Mouse (Mus musculus): ENCODE measurements around the gene Iqcf4.
"Not testable (repeated sequence)": the region's sequence is repeated elsewhere in the genome, so short reads cannot be mapped to it uniquely, and the experiment has no call there.

Gene Iqcf4

DNA sequence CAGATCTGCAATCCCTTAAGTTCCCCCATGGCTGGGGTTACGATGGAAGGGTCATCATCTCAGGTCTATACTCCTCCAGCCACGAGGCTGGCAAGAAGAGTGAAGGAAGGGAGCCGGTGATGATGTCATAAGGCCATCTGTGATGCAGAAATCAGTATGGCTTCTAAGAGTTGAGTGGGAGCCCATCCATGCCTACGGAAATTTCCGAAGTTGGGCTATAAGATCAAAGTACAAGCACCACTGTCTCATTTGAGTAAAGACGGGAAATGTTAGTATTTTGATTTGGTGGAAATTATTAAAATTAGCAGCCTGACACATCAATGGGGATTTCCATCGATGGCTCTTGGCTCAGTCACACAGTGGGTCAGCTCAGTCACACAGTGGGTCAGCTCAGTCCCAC, at the start of gene Iqcf4:
Gene Iqcf4 (minus strand): TSS at position 101 of the 400 bp plus-strand sequence.
- DNase-seq (ENCODE audit: low spot score): no peak

DNA sequence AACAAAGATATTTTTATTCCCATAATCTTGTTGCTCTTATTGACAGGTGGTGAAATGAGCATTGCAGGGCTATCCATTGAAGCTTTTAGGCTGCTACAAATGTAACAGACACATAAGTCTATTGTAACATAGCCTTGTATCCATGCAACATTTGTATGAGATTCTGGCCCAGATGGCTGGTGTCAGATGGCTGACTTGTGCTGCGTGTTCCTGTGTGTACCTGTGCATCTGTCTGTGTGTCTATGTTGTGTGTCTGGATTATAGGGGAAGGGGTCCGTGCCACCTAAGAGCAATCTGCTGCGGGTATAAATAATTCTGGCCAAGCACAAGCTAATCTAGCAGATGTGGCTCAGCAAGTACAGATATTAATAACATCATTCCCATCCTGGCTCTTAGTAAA, 46.7 kb upstream of the Iqcf4 start:
- DNase-seq (ENCODE audit: low spot score): no peak

DNA sequence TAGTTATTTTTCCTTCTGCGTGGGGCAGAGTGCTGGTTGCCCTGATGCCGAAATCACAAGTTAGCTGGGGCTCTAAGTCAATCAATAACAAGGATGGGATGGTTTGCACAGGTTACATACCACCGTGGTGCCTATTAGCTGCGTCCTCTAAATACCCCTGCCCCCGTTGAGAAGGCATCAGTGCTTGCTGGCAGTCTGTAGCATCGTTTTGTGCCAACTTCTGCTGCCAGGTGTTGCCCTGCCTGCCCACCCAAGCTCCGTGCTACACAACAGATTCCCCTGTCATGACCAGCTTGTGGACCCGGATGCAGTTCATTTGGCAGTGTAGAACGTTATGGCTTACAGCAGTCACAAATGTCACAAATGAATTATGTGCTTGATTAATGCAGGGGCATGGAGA, 45.5 kb upstream of the Iqcf4 start:
- no peak for DNase-seq (ENCODE audit: low spot score)

DNA sequence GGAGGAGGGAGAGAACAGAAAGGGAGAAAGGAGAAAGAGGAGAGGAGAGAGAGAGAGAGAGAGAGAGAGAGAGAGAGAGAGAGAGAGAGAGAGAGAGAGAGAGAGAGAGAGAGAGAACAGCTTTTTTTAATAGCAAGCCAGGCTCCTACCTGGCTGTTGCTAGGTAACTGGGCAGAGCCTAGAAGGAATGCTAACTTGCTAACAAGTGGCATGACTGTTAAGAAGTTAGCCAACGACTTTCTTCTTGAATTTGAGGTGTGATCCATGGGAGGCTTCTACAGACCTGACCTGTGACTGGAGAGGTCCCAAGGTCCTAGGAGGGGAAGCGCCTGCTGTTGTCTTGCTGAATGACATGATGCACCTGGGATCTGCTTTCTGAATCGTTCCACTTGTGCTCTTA, 43.8 kb upstream of the Iqcf4 start:
- DNase-seq (ENCODE audit: low spot score): no peak

DNA sequence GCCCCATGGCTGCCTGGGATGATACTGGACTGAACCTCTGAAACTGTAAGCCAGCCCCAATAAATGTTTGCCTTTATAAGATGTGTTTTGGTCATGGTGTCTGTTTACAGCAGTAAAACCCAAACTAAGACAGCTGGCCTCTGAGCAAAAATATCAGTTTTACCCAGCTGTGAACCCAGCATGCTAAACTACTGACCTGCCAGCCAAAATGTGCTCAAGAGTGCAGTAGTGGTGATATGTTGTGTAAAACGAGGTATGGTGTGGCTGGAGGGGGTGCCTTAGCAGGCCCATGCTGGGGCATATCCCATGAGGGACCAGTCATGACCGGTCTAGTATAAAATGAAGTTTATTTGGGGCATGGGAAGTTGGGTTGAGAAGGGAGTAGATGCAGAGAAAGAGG, 43.2 kb upstream of the Iqcf4 start:
- no peak for DNase-seq (ENCODE audit: low spot score)

DNA sequence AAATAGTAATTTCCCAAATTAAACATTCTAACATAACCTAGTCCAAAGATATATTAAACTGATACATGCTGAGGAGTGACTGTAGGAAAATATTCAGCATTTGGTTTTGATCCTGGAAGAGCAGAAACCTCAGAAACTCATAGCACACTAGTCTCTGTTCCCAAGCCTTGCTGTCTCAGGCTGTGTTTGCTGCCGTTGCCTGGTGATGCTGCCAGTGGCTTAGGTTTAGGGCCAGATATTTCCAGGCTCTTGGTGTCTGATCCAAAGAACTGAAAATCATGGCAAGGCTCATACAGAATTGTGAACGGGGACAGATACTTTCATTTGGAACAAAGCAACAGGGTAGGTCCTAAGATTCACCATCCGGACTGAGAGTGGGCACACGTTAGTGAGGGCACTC, 39.9 kb upstream of the Iqcf4 start:
- no peak for DNase-seq (ENCODE audit: low spot score)

DNA sequence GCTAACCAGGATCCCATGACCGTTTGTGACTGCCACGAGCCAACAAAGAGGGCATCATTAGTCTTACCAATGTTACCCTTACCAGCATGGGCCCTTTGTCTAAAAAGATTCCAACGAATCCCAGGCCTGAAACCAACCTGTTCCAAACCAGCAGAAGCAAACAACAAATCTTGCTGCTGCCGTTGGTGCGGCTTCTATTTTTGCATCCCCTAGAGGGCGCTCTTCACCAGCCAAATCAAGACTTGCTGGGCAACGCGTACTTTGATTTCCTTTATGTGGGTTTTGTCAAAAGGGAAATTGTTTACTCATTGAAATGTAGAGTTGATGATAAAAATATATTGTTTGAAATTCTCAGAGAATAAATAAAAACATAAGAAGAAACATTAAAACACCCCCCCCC, 29.8 kb upstream of the Iqcf4 start:
- peak; percentile 5 for DNase-seq (ENCODE audit: low spot score)

DNA sequence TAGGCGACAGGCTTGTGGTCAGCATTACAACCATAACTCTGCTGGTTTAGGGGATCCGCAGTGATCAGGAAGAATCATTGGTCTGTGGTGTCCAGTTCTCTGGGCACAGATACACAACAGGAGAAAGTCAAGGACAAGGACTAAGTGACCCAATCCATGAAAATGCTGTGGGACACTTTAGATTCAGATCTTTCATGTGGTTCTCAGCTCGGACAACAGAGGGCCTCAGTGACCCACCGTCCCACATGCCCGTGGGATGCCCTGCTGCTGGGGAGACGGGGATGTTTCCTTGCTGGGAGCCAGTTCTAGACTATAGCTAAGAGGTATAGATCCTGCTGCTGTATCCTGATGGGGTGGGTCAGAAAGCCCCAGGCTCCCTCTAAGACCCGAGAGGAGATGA, 27.7 kb upstream of the Iqcf4 start:
- no peak for DNase-seq (ENCODE audit: low spot score)

DNA sequence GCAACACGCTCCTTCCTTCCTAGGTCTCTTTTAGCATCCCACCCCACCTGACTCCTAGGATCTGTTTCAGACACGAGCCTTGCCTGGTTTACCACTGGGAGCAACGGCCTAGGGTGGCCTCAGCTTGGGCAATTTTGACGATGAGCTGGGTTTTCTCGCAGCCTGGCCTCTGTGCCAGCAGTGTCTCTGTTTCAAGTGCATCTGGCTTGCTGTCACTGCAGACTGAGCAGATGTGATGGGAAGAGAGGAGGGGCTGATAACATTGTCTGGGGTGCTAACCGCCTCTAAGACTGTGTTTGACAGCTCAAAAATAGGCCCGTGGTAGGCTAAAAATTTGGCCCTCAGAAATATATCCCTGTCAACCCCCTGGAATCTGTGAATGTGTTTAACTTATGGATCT, 25.0 kb upstream of the Iqcf4 start:
- DNase-seq (ENCODE audit: low spot score): no peak

DNA sequence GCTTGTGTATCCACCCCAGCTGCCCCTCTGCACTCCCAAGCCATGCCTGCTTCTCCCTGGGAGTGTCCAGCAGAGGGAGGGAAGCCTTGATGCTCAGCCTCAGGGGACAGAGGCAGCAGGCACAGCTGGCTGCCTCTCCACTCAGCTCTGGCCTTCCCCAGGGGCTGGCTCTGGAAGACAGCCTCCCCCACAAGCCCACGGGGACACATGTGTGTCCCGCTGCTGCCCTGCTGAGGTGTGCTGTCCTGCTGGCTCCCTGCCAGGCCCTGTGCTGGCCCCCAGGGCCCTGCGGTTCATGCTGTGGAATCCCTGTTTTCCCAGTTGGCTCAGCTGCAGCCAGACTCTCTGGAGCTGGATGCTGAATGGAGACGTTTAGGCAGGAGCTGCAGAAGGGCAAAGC, 24.6 kb upstream of the Iqcf4 start:
- DNase-seq (ENCODE audit: low spot score): not testable (repeated sequence)

DNA sequence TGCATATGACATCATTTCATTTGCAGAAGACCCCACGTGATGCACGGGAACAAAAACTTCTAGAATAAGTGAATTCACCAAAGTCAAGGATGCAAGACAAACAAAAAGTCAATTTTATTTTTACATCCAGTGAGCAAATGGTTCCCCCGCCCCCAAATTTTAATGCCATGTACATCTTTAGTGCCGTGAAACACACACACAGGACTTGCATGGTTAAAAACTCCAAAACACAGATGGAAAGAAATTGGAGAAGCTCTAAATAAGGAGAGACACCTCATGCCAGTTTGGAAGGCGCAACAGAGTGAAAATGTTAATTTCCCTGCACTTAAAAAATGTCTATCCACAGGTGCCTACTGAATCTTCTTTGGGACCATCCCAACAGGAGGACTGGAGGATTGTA, 21.4 kb upstream of the Iqcf4 start:
- DNase-seq (ENCODE audit: low spot score): no peak

DNA sequence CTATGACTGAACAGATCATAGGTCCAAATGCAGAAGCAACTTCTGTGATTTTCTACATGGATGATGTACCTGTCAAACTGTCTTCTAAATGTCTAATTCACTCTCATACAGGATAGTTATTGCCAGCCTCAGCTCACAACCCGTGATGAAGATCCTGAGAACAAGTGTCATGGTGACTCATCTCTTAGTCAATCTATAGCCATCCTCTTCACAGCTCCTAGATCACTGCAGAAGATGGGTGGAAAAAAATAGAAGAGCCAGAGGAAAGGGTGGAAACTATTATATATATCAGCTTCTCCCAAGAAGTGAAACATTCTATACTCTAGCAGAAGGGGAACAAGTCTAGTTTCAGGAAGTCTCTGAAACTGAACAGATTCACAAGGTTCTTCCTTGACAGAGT, 11.8 kb upstream of the Iqcf4 start:
- no peak for DNase-seq (ENCODE audit: low spot score)

DNA sequence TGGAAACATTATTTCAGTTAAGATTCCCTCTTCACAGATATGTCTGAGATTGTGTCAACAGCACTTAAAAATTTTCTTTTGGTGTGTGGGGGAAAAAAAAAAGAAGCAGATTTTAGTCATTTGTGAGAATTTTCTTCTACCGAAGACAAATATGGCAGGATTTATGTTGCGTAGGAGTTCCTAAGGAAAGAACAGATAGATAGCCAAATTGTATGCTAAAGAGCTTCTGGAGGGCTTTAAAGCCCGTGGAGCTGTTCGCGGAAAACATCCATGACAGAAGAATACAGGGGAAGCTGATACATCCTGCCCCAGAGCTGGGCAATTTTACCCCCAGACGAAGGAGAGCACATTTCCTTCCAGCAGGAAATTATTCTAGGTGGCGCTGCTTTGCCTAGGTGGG, 9.2 kb upstream of the Iqcf4 start:
- DNase-seq (ENCODE audit: low spot score): no peak

DNA sequence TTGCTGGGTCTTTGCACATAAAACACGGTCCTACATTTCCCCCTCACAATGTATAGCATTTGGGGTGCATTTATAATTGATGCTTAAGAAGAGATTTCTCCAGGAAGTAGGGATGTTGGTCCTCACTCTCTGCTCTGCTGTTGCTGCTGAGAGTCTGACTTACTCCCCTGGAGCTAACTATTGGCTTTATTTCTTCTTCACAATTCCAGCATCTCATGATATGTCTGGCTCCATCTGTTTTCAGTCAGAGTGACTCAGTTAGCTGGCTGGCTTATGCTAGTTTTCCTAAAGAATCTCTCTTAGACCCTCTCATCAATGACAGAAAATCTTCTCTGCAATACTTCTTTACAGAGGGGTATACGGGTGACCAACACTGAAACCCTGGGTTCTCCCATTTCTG, 5.3 kb upstream of the Iqcf4 start:
- no peak for DNase-seq (ENCODE audit: low spot score)

DNA sequence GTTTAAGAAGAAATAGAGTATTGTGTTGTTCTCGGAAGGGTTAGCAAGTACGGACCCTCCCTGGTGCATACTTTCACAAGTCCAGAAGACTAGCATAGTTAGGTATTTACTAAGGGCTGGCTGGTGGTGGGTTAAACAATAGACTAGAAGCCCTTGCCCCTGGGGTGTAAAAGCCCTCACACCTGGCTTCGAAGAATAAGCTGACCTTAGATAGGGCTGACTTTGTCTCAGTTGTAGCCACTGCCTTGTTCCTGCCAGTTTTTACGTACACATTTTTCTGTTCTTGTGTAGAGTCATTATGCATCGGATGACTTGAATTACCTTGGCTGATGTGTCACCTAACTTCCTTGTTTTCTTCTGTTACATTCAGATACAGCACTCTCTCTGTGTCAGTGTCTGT, 2.6 kb upstream of the Iqcf4 start:
- DNase-seq (ENCODE audit: low spot score): no peak

DNA sequence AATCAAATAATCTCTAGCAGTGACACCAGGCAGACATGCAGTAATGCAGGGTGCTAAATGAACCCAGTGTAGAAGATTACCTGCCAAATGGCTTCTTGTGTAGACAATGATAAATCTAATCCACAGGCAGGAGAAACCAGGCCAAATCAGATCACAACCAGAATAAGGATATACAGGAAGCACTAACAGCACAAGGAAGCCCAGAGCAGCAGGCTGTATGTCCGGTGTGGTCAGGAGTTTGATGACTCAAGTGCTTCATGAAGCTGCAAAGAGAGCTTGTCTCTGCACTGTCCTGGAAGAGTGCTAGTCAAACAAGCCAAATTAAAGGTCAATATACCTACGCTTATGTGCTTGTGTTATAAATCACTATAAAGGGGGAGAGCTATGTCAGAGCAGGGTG, 1.4 kb upstream of the Iqcf4 start:
- DNase-seq (ENCODE audit: low spot score): no peak

DNA sequence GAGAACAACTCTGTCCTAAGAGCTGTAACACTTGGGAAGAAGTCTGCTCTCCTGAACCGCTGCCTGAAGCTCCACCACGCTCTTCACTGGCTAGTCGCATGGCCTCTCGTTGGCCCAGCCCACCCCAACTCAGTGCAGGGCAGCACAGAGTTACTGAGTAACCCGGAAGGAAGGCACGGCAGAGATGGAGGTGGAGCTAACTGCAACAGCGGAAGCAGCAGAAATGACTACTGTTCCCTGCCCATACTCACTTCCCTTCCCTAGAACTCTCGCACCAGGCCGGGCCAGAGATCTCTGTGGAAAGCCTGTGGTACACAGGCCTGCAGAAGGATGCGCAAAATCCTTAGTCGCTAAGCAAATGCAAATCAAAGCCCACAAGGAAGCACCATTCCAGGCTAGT, 4.4 kb downstream of the Iqcf4 start:
- no peak for DNase-seq (ENCODE audit: low spot score)

DNA sequence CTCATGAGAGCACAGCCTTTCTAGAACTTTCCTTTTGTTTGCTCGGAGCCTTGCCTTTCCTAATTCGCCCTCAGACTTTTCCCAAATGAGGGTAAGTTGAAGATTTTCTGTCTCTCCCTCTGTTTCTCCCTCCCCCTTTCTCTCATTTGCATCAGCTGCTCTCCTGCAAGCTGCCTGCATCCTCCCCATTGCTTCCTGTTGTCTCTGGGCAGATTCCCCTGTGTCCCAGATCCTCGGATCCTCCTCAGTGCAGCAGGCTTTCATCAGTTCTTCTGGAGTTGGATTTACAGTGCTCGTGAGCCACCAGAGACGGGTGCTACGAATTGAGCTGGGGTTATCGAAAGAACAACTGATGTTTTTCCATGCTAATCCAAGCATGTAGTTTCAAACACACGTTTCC, 6.8 kb downstream of the Iqcf4 start:
- DNase-seq (ENCODE audit: low spot score): no peak

DNA sequence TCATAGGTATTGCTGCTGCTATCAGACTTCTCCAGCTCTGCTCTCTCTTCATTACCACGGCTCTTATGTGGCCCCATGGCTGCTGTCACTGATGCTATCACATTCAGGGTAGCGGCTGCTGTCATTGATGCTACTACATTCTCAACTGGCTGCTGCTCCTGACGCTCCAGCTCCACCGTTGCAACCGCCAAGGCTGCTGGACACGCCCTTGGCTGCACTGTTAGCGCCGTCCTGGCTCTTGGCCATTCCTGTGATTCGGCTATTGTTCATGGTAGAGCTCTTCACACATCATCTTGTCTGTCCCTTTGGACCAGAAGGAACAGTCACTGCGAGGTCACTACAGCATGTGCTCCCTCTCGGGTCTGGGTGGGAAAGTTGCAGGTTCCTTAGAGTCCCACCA, 8.5 kb downstream of the Iqcf4 start:
- DNase-seq (ENCODE audit: low spot score): no peak

DNA sequence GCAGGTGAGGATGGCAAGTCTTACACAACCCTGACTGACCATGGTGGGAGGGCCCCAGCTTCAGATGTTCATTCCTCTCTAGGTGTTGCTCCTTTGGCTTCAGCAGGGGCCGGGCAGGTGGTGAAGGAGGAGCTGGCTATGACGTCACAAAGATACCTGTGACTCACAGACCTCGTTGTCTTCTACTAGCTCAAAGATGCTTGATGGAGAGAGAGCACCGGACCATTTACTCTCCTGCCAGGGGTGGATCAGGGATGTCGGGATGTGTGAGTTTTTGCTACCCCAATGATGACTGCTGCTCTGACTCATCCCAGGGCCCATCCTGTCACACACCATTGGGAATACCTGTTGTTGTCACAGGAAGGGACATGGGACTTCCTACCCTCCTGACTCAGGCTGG, 9.3 kb downstream of the Iqcf4 start, which contains the start of gene Iqcf3:
Gene Iqcf3 (minus strand): TSS at position 101 of the 400 bp plus-strand sequence.
- no peak for DNase-seq (ENCODE audit: low spot score)

DNA sequence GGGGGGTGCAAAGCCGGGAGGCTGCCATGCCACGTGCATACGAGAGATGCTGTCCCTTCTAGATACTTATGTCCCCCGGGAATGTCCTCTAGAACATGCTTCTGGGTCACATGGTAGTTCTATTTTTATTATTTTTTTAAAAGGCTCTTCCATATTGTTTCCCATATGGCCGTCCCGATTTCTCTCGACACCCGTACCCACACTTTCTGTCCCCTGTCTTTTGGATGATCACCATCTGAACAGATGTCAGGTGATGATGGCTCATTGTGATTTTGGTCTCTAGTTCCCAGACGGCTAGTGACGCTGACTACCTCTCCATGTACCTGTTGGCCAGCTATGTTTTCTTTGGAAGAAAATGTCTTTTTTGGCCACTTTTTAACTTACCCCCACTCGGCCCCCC, 35.8 kb downstream of the Iqcf4 start:
- no peak for DNase-seq (ENCODE audit: low spot score)

DNA sequence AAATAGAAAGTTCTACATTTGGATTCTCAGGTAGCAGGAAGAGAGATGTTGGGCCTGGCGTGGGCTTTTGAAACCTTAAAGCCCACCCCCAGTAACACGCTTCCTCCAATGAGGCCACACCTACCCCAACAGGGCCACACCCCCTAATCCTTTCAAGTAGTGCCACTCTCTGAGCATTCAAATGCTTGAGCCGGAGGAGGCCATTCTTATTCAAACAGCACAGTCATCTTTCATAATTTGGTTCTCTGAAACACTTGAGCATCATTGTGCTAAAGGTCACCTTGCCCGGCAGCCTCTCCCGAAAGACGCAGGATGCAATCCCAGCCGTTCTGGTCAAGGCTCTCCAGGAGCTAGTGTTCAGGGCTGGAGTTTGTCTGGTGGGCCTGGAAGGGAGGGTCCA, 36.5 kb downstream of the Iqcf4 start:
- no peak for DNase-seq (ENCODE audit: low spot score)

DNA sequence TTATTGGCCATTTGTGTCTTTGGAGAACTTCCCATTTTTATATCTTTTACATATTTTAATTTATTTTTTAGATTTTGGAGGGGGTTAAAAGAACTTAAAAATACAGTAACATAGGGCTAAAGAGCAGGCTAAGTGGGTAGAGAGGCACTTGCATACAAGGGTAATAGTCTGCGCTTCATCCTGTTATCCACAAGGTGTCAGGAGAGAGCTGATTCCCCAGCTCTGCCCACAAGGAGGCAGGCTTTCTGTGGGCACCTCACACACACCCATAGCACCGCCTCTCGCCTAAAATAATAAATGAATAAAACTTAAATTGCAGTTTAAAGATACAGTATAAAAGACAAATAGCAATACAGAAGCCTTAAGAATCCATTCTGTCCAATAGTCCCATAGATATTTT, 39.0 kb downstream of the Iqcf4 start:
- no peak for DNase-seq (ENCODE audit: low spot score)

DNA sequence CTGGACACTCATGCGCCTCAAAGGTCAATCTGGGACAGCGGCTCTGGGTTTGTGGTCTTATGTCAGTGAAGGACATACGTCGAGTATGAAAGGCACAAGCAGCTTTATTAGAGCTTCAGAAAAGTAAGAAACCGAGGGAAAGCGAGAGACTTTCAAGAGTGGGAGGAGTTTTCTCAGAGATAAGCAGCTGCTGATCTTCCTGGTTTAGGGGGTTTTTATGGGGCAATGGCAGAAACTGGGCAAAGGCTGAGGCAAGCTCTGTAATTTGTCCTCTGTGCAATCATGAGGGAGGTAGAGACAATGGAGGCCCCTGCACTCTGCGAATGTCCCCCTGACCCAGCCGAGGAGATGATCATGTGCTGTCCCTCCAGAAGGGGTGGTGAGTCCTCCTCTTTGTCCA, 50.9 kb downstream of the Iqcf4 start:
- DNase-seq (ENCODE audit: low spot score): no peak

DNA sequence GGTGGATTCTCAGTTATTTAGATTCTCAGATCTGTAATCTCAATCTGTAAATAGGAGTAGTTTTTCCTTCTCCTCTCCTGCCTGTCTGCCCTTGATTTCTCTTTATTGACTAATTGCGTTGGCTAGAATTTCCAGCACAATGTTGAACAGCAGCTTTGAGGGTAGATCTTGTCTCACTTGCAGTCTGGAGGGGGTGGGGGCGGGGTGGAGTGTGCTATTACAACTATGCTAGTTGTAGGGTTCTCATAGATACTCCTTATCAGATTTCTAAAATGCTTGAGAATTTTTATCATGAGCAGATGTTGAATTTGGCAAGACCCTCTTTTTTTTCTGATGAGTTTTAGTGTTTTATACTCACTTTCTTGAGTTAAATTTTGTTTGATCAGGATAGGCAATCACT, 51.4 kb downstream of the Iqcf4 start:
- DNase-seq (ENCODE audit: low spot score): no peak

Data from ovary, postnatal 10 days (tissue).